Mouse (Mus musculus) macrophage (primary cell): Measurements from ENCODE around the gene Cnga1. TPM values are rescaled to one million over a fixed set of nuclear protein-coding genes. Genes with fewer than 3 reads are reported as not detected.
"Not testable (repeated sequence)": the region's sequence is repeated elsewhere in the genome, so short reads cannot be mapped to it uniquely, and the experiment has no call there.

Experiments used
- H3K27ac ChIP-seq: fragments of 350-480 bp; formaldehyde crosslinking; 2 replicates; pipeline ENCODE4 v1.9.0; 2021
- H3K36me3 ChIP-seq: fragments of 350-480 bp; formaldehyde crosslinking; 2 replicates; pipeline ENCODE4 v1.9.0; 2021; ENCODE audit errors: inconsistent target
- H3K4me3 ChIP-seq: fragments of 350-480 bp; formaldehyde crosslinking; 2 replicates; pipeline ENCODE4 v1.9.0; 2021; ENCODE audit errors: inconsistent target
- H3K79me2 ChIP-seq: fragments of 350-480 bp; formaldehyde crosslinking; 2 replicates; pipeline ENCODE4 v1.9.0; 2021; ENCODE audit errors: inconsistent target
- WGBS: methylation state at CpG from one replicate; pipeline ENCODE4 v1.1.7; 2026; ENCODE audit warnings: inconsistent platforms; ENCODE audit not compliant: missing documents; 5-methylcytosine and 5-hydroxymethylcytosine counted together
- polyA plus RNA-seq: library from polyadenylated mRNA; stranded (reverse); fragments of 250-400 nt; gene quantifications from 3 replicates; pipeline ENCODE4 v1.2.4, GENCODE M21; 2018; ENCODE audit warnings: inconsistent platforms

The Cnga1 gene
- polyA plus RNA-seq, 1 experiment from 2014 or later = not detected

DNA sequence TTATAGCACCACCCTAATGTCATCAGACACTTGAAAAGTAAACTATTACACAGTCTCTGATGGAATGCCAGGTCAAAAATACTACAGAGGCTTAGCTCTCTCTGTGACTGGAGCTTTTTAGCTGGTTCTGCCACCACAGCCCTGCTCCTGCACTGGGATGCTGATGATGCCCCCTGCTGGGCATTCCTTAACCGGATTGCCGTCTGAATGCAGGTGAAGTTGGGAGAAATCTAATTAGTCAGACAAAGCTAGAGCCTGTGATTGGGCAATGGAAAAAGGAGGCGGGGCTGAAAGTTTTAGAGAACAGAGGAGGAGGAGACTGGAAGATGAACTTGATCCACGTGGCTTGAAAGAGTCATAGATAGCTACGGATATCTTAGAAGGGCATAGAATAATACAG lies 43.1 kb downstream of the Cnga1 start:
- no peaks in the 10 kb centered on the region for H3K79me2 ChIP-seq
- H3K4me3 ChIP-seq = no peak overlapping the region
- 15% methylated on average over 5 of the region's 5 CpGs for WGBS
- H3K36me3 ChIP-seq = no peaks in the 10 kb centered on the region
- no peak overlapping the region for H3K27ac ChIP-seq

- Histone ChIP-seq H3K36me3 (no peaks in the 10 kb centered on the region), H3K79me2 (no peaks in the 10 kb centered on the region), H3K27ac (no peak within 1 kb of the TSS), H3K4me3 (no peak within 1 kb of the TSS)
- 8% methylated on average over 38 of the region's 38 CpGs for WGBS
These were observed 56.8 kb downstream of the Cnga1 start, which contains the start of gene Gm5868 for GRCm38 (mm10) chr5:72587192-72587681. TSS of gene Gm5868 (minus strand) at chr5:72587551.

DNA sequence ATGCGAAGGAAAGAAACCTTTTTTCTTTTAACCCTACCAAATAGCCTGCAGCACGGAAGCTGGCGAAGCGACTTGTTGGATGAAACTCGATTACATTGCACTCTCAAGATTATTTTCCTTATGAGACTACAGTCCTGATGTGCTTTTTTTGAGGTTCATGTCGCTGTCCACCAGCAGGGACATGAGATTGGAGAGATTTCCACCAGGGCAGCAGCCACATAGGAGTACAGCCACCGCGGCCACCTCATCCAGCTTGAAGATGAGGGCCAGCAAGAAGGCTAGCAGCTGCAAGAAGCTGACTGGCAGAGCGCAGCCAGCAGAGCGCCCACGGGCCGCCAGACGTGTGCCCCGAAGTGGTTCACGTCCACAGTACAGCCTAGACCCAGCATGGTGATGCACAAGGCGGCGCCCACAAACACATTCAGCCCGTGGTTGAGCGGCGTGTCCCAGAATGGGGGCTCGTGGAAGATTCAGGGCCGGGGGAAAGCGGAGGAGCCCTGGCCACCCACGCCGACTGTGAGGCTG lies 57.3 kb downstream of the Cnga1 start:
- not testable (repeated sequence) for H3K4me3 ChIP-seq, H3K36me3 ChIP-seq, H3K79me2 ChIP-seq, H3K27ac ChIP-seq
- 57% methylated on average over 24 of the region's 25 CpGs for WGBS

- H3K79me2 ChIP-seq, H3K36me3 ChIP-seq, H3K4me3 ChIP-seq, H3K27ac ChIP-seq: not testable (repeated sequence)
- 56% methylated on average over 2 of the region's 7 CpGs for WGBS
These were observed 58.0 kb downstream of the Cnga1 start for GRCm38 (mm10) chr5:72586122-72586521.

DNA sequence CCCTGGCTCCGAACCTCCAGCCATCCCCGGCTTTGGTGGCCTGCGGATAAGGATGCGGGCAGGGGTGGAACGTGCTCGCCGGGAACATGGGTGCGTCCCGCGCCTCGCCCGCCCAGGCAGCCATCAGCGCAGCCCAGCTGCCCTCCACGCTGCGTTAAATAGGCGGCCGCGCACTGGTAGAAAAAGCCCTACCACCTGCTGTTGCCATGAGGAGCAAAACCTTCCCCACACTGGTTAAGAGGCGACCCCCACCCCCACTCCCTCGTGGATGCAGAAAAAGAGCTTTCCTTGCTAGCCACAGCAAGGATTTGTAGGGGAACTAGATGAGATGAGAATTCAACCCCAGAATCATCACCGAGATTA lies 63.1 kb downstream of the Cnga1 start, which contains the start of gene Zar1:
TSS of gene Zar1 (minus strand) at position 285 of the 363 bp plus-strand sequence.
- WGBS = 10% methylated on average over 17 of the region's 21 CpGs
- not testable (repeated sequence) for H3K79me2 ChIP-seq, H3K36me3 ChIP-seq, H3K27ac ChIP-seq, H3K4me3 ChIP-seq

DNA sequence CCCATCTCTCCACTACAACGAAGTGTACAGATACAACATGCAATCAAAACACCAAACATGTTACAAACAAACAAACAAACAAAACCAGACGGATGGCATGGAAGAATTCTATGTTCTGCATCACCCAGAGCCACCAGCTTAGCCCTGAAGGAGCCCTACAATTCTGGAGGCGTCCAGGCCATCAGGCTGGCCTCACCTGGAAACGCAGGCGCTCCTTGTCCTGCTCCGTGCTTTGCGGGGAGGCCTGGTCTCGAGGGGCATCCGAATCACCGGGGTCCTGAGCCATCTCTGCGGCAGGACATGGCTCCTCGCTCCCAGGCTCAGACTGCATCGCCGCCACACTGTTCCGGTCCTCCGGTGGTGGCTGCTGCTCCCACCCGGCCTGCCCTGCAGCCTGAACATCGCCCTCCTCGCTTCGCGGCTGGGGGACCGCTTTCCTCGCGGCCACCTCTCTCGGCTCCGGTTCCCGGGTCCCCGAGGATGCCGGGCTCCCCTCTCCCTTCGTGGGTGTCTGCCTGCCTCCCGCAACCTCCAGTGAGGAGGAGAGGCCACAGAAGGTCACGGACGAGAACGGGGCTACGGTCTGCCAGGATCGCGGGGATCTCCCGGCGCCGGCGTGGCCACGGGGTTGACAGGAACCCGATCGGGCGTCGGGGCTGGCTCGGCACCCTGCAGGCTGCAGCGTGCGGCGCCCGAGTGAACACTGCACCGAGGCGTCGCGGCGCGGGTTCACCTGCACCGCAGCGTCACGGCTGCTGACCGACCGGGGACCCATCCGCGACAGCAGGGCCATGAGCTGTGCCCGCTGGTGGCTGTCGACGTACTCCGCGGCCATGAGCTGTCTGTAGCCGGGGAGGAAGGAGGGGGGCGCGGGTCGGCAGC lies 63.7 kb downstream of the Cnga1 start:
- not testable (repeated sequence) for H3K36me3 ChIP-seq, H3K27ac ChIP-seq, H3K79me2 ChIP-seq, H3K4me3 ChIP-seq
- WGBS = 12% methylated on average over 35 of the region's 73 CpGs

- H3K27ac ChIP-seq, H3K36me3 ChIP-seq, H3K79me2 ChIP-seq, H3K4me3 ChIP-seq: not testable (repeated sequence)
- WGBS = 82% methylated on average over 9 of the region's 10 CpGs
These were observed 64.5 kb downstream of the Cnga1 start for GRCm38 (mm10) chr5:72579599-72579998.

DNA sequence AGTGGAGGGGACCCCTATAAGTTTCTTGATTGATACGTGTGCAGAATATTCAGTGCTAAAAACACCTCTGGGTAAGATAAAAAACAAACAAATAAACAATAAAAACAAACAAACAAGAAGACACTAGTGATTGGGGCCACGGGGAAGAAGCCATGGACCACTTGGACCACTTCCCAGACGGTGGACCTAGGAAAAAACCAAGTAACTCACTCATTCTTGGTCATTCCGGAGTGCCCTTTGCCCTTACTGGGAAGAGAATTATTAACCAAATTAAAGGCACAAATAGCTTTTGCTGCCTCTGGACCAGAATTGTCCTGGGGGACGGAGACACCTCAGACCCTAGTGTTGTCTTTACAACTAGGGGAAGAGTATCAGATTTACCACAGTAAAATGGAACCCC lies 78.5 kb downstream of the Cnga1 start:
- H3K27ac ChIP-seq = no peak overlapping the region
- no peaks in the 10 kb centered on the region for H3K36me3 ChIP-seq
- 95% methylated on average over 5 of the region's 5 CpGs for whole genome bisulfite sequencing
- H3K79me2 ChIP-seq = no peaks in the 10 kb centered on the region
- H3K4me3 ChIP-seq = no peak overlapping the region

DNA sequence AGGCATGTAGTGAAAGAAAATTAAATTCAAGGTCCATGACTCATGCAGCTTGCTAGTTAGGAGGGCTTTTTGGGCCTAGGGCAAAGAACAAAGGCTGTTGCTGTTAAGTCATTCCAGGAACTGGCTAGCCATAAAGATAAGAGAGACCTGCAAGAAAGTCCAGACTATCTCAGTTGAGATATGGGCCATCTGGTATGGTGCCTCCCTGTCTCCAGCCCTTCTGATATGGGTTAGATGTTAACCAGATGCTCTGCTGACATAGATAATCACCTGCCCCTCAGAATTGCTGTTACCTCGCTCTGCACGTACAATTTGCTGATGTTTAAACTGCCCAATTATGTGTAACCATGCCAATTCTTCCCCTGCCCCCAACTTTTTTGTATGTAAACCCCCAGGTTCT lies 80.9 kb downstream of the Cnga1 start:
- not testable (repeated sequence) for H3K36me3 ChIP-seq, H3K27ac ChIP-seq, H3K4me3 ChIP-seq
- WGBS = 97% methylated on average over 2 of the region's 2 CpGs
- H3K79me2 ChIP-seq = peaks cover 13% of the 10 kb centered on the region

GRCm38 (mm10) chr5:72560976-72561628 lies 83.0 kb downstream of the Cnga1 start:
- 59% methylated on average over 3 of the region's 3 CpGs for WGBS
- no peak overlapping the region for H3K4me3 ChIP-seq
- H3K36me3 ChIP-seq = no peaks in the 10 kb centered on the region
- no peak overlapping the region for H3K27ac ChIP-seq
- peaks cover 32% of the 10 kb centered on the region for H3K79me2 ChIP-seq

DNA sequence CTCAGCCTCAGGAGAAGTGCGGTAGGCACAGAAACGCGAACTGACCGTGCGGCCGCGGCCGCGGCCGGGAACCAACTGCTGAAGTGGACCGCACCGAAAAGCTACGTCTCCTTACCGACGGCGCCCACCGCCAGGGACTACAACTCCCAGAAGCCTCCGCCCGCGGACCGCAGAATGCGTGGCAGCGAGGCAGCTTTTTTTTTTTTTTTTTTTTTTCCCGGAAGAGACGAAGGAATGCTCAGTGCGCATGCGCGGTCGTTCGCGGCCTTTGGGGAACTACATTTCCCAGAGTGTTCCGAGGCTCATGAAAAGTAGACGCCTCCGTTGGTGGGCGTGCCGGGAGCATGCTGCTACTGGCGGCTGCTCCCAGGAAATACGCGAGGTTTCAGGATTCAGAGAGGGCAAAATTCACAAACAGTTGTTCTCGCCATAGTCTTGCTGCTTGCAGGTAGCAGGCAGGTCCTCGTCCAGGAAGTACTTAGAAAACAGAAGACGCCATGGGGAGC lies 84.5 kb downstream of the Cnga1 start, which contains the start of gene Nfxl1:
TSS of gene Nfxl1 (minus strand) at position 141 of the 506 bp plus-strand sequence.
- H3K4me3 ChIP-seq = peak within 1 kb of the TSS; percentile 61
- no peaks in the 10 kb centered on the region for H3K36me3 ChIP-seq
- H3K79me2 ChIP-seq = peaks cover 47% of the 10 kb centered on the region
- under 1% methylated on average over 40 of the region's 42 CpGs for WGBS
- H3K27ac ChIP-seq = peak within 1 kb of the TSS; percentile 61

DNA sequence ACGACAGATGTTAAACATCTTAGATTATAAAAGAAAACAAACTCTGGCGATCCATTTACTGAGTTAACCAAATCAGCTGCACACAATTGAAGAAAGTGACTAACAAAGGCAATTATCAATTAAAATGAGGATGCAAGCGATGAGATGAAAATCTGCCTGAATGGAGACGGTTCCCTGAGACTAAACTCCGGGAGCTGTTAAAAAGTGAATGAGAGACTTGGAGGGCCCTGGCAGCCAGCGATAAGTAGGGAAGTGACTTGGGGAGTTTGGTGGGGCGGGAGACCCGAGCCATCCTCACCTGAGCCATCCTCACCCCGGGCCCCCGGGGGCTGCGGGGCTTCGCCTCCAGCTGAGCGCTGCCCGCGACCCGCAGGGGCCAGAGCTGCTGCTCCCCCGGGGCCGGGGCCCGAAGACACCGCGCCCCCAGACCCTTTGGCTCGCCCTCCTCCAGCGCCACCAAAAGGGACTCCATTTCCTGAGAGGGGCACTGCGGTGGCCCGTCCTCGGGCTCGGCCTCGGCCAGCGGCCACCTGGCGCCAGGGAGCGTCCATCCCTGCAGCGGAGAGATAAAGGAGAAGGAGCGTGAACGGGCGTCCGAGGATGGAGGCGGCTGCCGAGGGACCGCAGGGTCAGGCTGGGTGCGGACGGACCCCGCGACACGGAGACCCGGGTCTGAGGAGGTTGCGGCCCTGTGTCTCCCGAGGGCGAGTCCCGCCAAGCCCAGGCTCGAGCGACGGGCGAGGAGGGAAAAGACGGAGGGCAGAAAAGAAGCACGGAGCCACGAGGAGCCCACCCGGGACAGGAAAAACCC lies 85.2 kb downstream of the Cnga1 start:
- peak overlapping the region; percentile 61 for H3K4me3 ChIP-seq
- 5% methylated on average over 54 of the region's 57 CpGs for WGBS
- H3K79me2 ChIP-seq = peaks cover 53% of the 10 kb centered on the region
- H3K36me3 ChIP-seq = no peaks in the 10 kb centered on the region
- H3K27ac ChIP-seq = peak overlapping the region; percentile 61

- Histone ChIP-seq H3K27ac (peak overlapping the region; percentile 77), H3K79me2 (peaks cover 77% of the 10 kb centered on the region), H3K36me3 (no peaks in the 10 kb centered on the region), H3K4me3 (no peak overlapping the region; the same call in 1 of the 2 replicates)
- WGBS = 9% methylated on average over 3 of the region's 3 CpGs
These were observed 87.8 kb downstream of the Cnga1 start for GRCm38 (mm10) chr5:72556245-72556644.
